Mouse (Mus musculus) small intestine, adult 2 months (tissue): ENCODE measurements at regions not wholly inside any gene's neighbourhood (a gene's known extent, or its start where the extent isn't known, plus 50 kb on each side); places are given as distances from the start of the nearest gene placed in this dataset.
A peak's percentile ranks its signal among the peaks of the same experiment; 100 is the strongest.

Source experiments
- H3K27ac ChIP-seq: fragments of 200-500 bp; 2 replicates; pipeline ENCODE4 v1.5.1; 2012; ENCODE audit warnings: low read depth, low read length, control low read depth, inconsistent platforms; ENCODE audit not compliant: insufficient read depth
- H3K27me3 ChIP-seq: fragments of 200-500 bp; 2 replicates; pipeline ENCODE4 v1.6.1; 2012; ENCODE audit warnings: mild to moderate bottlenecking, moderate library complexity, low read length, inconsistent platforms; ENCODE audit not compliant: control insufficient read depth, insufficient read depth
- H3K36me3 ChIP-seq: fragments of 200-500 bp; 2 replicates; pipeline ENCODE4 v1.6.1; 2012; ENCODE audit warnings: mild to moderate bottlenecking, low read length, control low read depth, inconsistent platforms; ENCODE audit not compliant: control insufficient read depth, insufficient read depth
- H3K4me1 ChIP-seq: fragments of 200-500 bp; 2 replicates; pipeline ENCODE4 v1.6.1; 2012; ENCODE audit warnings: low read length, inconsistent platforms, mixed read lengths; ENCODE audit not compliant: control insufficient read depth, insufficient read depth, insufficient read length
- H3K4me3 ChIP-seq: fragments of 200-500 bp; 2 replicates; pipeline ENCODE4 v1.5.1; 2012; ENCODE audit warnings: low read depth, mild to moderate bottlenecking, control low read depth, inconsistent platforms, low read length, moderate library complexity
- CTCF ChIP-seq: fragments of 200-500 bp; IDR thresholded peaks from 2 replicates; pipeline ENCODE4 v1.5.1; 2012; ENCODE audit warnings: low read depth, mild to moderate bottlenecking, control low read depth, inconsistent platforms, low read length, moderate library complexity, mixed read lengths; ENCODE audit not compliant: insufficient replicate concordance, insufficient read length; ENCODE audit errors: extremely low read depth
- POLR2A ChIP-seq: fragments of 200-500 bp; IDR thresholded peaks from 2 replicates; pipeline ENCODE4 v1.6.1; 2012; ENCODE audit warnings: low read depth, mild to moderate bottlenecking, control low read depth, inconsistent platforms, low read length, moderate library complexity
- WGBS: fragments of 180-500 bp; shearing (Covaris S2); methylation state at CpG from one replicate; pipeline ENCODE4 v1.1.7; 2018; 5-methylcytosine and 5-hydroxymethylcytosine counted together

DNA sequence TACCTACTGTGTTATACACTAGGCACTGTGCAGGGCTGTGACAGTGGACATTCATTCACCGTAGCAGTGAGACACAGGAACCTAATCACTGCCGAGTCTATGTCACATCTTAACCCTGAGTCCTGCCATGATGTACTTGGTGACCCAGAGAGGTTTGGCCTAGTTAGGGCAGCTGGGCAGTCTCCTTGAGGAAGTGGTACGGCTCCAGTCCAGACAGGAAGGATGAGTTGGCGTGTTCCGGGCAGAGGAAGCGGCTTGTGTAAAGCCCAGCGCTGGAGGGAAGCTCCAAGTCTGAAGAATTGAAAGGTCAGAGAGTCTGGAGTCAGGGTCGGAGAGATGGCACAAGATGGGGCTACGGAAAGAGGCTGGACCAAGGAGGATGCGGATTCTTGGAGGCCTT is 99.4 kb upstream of the Smim15 start:
- Histone ChIP-seq H3K4me1 (peaks cover 6% of the 10 kb centered on the region; the same call in 1 of the 2 replicates), H3K27me3 (no peaks in the 10 kb centered on the region), H3K4me3 (no peak overlapping the region), H3K36me3 (no peaks in the 10 kb centered on the region), H3K27ac (no peak overlapping the region)
- WGBS, result 84% methylated on average over 10 of the region's 10 CpGs
- no peak for TF ChIP-seq CTCF
- TF ChIP-seq POLR2A, result no peak

DNA sequence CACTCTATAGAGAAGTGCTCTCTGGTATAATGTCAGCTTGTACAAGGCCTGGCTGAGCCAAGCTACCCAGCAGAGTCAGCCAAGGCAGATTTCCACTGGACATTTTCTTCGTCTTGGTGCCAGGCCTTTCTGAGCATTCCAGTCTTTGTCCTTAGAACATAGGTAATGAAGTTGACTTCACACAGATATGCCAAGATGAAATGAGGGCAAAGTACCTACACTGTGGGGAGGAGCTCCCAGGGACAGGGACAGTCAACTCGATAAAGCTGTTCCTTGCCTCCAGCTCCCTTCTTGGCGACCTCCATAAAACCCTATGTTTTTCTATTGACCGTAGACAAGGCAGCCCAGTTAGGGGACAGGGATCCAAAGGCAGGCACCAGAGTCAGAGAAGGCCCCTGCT is 101.3 kb upstream of the Smim15 start:
- TF ChIP-seq CTCF, result no peak
- TF ChIP-seq POLR2A, result no peak
- Histone ChIP-seq H3K36me3 (no peaks in the 10 kb centered on the region), H3K4me1 (peaks cover 6% of the 10 kb centered on the region; the same call in 1 of the 2 replicates), H3K4me3 (no peak overlapping the region), H3K27ac (peak overlapping the region; percentile 74), H3K27me3 (no peaks in the 10 kb centered on the region)
- WGBS, result 37% methylated on average over 4 of the region's 4 CpGs

DNA sequence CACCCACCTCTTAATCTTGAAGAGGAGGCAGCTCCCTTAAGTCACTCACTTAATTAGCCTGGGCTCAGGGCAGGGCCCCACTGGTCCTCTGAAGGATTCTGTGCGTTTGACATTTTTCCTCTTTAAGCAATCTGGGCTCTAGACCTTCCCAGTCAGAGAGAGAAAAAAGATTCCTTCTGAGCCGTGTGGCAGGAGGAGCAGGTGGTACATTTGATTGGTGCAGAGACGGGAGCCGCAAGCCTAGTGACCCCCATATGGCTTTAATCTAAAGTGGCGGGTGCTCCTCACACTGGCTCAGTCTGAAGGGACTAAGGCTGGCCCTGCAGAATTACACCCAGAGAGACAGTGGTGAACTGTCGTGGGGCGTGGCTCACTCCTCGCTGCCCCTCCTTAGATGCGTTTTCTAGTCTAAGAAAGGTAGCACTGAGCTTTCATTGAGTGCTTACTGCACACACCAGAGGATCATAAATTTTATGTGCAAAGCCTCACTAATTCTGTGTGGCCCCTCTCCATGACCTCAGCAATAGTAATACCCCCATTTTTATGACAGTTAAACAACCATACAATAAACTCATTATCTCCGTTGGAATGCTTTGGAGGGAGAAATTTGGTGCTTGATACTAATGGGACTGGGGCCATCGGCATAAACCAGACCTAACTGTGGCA is 101.8 kb upstream of the Smim15 start:
- no peaks in the 10 kb centered on the region for H3K27me3 ChIP-seq
- H3K4me3 ChIP-seq, result no peak overlapping the region
- TF ChIP-seq CTCF (no peak), POLR2A (no peak)
- H3K4me1 ChIP-seq, result peaks cover 6% of the 10 kb centered on the region; the same call in 1 of the 2 replicates
- 28% methylated on average over 11 of the region's 11 CpGs for WGBS
- H3K36me3 ChIP-seq, result no peaks in the 10 kb centered on the region
- peak overlapping the region; percentile 74 for H3K27ac ChIP-seq

DNA sequence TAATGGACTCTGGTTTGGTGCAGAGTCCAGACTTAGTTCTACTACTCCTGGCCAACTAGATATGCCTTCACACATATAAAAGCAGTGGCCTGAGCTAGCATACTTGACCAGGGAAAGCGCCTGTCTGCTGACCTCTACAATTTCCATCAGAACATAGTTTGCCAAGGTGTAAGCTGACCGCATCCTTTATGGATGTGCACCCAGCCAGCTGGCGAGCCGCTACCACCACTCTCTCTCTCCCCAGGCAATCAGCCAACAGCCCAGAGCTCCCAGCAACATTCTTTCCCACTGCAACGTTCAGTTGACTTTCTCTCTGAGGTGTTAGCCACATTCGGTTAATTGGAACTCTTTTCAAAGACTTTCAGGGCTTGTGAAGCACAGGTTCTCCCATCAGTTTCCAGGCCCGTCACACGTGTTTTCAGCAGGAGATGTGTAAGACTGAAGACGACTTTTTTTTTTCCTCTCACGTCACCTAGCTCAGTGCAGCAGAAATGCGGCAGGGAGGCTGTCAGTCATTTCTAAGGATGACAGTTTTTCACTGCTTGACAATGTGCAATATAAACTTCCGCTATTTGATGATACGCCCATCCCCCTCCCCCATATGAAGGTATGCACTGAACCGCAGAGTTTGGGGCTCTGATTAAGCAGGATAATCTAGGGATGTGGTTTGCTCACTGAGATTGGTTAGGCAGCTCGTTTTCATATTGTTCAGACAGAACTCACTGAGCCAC is 104.2 kb upstream of the Smim15 start:
- Histone ChIP-seq H3K4me1 (peaks cover 6% of the 10 kb centered on the region; the same call in 1 of the 2 replicates), H3K27me3 (no peaks in the 10 kb centered on the region), H3K36me3 (no peaks in the 10 kb centered on the region), H3K27ac (no peak overlapping the region), H3K4me3 (no peak overlapping the region)
- TF ChIP-seq POLR2A, result no peak
- TF ChIP-seq CTCF, result no peak
- WGBS, result 68% methylated on average over 15 of the region's 15 CpGs

DNA sequence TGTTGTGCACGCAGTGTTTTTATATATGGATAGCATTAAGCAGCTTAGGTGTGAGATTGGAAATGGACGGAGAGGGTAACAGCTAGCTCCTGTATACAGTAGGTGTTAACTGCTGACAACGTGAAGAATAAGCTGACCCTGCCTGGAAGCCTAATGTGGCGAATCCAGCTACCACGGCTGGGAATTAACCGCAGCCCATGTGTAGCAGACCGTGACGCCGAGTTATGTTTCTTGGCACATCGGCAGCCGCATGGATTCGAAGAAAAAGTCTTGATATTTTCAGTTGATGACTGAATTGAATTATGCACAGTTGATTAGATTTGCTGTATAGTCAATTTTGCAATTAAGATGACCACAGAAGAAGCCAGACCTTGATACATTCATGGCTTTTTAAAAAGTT is 108.6 kb upstream of the Smim15 start:
- Histone ChIP-seq H3K4me3 (no peak overlapping the region), H3K4me1 (no peaks in the 10 kb centered on the region), H3K27ac (no peak overlapping the region), H3K27me3 (no peaks in the 10 kb centered on the region), H3K36me3 (no peaks in the 10 kb centered on the region)
- 96% methylated on average over 12 of the region's 12 CpGs for WGBS
- TF ChIP-seq CTCF, result no peak
- TF ChIP-seq POLR2A, result no peak

DNA sequence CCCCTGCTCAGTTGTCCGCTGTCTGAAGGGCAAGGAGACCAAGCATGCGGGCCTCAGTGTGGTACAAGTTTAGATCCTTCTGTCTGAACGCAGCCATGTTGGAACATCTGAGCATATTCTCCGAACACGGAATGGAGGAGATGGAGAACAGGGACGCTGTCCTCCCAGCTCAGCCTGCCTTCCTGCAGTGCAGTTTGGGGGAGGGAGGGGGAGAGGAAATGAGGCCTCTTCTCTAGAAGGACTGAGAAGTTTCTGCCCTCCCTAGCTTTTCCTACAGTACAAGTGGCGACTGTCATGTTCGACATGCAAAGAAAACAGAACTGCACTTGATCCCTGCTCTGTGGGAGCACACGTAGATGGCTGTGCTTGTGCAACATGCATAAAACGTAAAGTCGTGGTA is 109.6 kb upstream of the Smim15 start:
- 62% methylated on average over 11 of the region's 11 CpGs for WGBS
- H3K4me1 ChIP-seq, result no peaks in the 10 kb centered on the region
- TF ChIP-seq POLR2A, result no peak
- TF ChIP-seq CTCF, result no peak
- no peak overlapping the region for H3K4me3 ChIP-seq
- no peaks in the 10 kb centered on the region for H3K27me3 ChIP-seq
- no peaks in the 10 kb centered on the region for H3K36me3 ChIP-seq
- no peak overlapping the region for H3K27ac ChIP-seq

DNA sequence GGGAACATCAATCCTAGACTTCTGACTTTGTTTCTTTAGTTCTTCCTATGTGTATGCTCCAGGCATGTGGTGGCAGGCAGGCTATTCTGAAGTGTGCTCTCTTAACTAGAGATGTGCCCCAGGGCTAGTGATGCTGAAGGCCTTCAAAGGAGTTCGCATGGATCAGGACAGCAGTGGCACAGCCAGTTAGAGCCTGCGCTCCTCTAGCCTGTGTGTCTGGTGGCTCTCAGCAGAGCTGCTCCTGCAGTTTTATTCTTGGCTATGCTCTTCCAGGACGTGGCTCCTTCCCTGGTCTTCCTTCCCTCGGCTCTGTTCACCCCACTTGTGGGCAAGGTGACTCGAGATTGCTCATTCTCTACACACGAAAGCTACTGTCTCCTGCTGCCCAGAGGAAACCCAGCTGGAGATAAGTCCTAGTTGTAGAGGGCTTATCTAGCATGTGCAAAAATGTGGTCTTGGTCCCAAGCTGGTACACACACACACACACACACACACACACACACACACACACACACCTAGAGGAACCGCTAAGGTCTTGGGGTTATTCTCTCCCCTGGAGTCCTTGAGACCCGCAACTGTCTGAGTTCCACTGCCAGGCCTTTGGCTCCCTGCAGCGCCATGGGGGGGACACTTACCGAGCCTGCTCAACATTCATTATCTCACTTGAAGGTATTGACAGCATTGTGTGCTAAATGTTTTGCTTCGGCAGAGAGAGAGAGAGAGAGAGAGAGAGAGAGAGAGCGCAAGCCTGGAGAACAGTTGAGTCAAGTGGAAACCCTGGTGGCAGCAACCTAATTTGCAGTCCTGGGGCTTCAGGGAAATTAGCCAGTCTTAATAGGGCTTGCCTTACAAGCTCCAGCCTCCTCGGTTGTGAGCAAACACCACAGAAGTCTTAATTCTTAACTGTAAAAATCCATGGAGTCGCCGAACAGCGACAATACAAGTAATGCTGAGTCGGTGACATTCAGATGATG is 110.4 kb upstream of the Smim15 start:
- no peak overlapping the region for H3K4me3 ChIP-seq

More for the DNA sequence above, 110.4 kb upstream of the Smim15 start:
- TF ChIP-seq POLR2A (no peak), CTCF (no peak)
- 69% methylated on average over 17 of the region's 17 CpGs for WGBS
- H3K27me3 ChIP-seq, result no peaks in the 10 kb centered on the region
- no peaks in the 10 kb centered on the region for H3K36me3 ChIP-seq
- no peaks in the 10 kb centered on the region for H3K4me1 ChIP-seq
- no peak overlapping the region for H3K27ac ChIP-seq
